Mouse (Mus musculus) regulatory T cell (primary cell): ENCODE measurements around the gene Cend1.
"Not testable (repeated sequence)": the region's sequence is repeated elsewhere in the genome, so short reads cannot be mapped to it uniquely, and the experiment has no call there.

Experiments used
- in situ Hi-C: fragments of 300-600 bp; cut with MboI, MseI; formaldehyde crosslinking; loops from one replicate; pipeline ENCODE4 v1.15.1; 2025; ENCODE audit warnings: high pct_unique_total_duplicates

Cend1 gene

GRCm38 (mm10) chr7:141465388-141466044 lies 36.2 kb upstream of the Cend1 start:
- in situ Hi-C loops: no loop called here

GRCm38 (mm10) chr7:141464603-141465201 lies 35.4 kb upstream of the Cend1 start:
- in situ Hi-C loops: no loop called here

DNA sequence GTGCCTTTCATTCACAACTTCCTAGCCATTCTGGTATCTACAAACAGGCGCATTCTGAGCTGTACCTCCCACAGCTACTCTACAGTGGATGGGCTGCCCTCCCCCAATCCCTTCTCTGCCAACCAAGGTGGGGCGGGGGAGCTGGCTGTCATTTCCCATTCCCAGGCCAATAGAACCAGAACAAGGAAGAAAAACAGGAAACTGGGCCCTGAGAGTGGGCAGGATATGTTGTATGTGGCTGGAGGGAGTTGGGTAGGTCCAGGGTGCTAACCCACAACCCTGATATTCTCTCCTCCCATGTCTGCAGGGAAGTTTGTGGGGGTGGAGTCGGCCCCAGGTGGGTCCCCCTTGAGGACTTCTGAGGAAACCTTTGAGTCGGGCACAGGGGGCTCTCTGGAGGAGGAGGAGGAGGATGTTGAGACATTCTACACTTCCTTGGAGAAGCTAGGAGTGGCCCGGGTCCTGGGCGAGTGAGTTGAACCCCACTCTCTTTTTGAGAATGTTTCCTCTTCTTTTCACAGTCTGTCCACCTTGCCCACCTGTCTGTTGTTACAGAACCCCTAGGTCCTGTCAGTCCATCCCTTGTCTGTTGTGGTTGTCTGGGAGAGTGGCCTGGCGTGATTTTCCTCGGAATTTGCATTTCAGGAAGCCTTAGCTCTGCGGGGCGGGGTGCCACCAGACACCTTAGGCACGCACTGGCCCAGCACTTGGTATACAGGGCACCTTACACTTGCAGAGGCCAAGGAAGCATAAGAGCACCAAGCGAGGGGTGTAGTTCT lies 34.7 kb upstream of the Cend1 start:
- in situ Hi-C loops: no loop called here

GRCm38 (mm10) chr7:141462333-141462821 lies 33.1 kb upstream of the Cend1 start:
- in situ Hi-C loops: no loop called here

GRCm38 (mm10) chr7:141461521-141462332 lies 32.4 kb upstream of the Cend1 start:
- in situ Hi-C loops: no loop called here

DNA sequence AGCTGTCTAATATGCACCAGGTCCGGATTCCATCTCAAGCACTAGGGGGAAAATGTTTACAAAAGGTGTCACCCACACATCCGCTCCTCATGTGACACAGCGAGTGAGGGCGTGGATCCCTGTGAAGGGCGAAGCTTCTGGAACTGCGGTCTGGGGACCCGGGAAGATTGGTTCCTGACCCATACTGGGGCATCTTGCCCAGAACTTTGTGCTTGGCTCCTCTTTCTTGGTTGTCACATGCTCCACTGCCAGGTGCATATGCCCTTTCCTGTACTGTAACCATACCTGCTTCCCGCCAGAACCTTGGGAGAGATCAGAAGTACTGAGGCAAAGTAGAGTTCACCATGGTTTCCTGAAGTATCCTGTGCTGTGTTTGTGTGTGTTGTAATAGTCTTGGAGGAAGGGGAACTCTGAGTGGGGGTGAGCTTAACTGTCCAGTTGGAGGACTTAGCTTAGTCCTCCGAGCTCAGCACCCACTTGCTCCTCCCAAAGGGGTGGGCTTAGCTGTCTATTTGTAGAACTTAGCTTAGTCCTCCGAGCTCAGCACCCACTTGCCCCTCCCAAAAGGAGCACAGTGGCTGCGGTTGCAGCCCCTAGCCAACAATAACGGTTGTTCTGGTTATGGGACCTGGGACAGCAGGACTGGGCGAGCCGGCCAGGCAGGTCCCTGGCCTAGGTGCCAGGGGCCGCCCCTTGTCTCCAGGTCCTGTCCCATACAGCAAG lies 31.3 kb upstream of the Cend1 start, which contains the start of gene Cracr2b:
Gene Cracr2b, plus strand, starts transcription at position 704 of the 723 bp plus-strand sequence.
- in situ Hi-C loops: no loop called here

- in situ Hi-C loops: no loop called here
These were observed 30.7 kb upstream of the Cend1 start for GRCm38 (mm10) chr7:141460001-141460390.

DNA sequence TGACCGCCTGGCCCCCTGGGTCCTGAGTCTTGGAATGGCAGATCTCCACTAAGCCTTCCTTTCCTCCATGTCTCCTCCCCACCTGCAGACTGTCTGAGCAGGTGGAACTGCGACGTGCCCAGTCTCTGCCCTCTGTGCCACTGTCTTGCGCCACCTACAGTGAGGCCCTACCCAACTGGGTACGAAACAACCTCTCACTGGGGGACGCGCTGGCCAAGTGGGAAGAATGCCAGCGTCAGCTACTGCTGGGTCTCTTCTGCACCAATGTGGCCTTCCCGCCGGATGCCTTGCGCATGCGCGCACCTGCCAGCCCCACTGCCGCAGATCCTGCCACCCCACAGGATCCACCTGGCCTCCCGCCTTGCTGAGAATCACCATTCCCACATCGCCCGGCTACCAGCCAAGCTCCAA lies 30.0 kb upstream of the Cend1 start:
- in situ Hi-C loops: no loop called here

GRCm38 (mm10) chr7:141458661-141459060 lies 29.4 kb upstream of the Cend1 start:
- in situ Hi-C loops: no loop called here

- in situ Hi-C loops: no loop called here
These were observed 28.8 kb upstream of the Cend1 start for GRCm38 (mm10) chr7:141457986-141458660.

DNA sequence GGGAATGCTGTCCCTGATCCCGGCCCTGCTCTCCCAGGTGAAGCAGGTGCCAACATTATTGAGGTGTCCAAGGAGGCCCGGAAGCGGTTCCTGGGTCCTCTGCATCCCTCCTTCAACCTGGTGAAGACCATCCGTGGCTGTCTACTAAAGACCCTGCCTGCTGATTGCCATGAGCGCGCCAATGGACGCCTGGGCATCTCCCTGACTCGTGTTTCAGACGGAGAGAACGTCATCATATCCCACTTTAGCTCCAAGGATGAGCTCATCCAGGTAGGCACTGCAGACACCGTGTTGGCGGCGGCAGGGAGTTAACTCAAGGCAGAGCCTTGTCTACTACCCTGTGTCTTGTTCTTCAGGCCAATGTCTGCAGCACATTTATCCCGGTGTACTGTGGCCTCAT lies 27.9 kb upstream of the Cend1 start:
- in situ Hi-C loops: no loop called here

DNA sequence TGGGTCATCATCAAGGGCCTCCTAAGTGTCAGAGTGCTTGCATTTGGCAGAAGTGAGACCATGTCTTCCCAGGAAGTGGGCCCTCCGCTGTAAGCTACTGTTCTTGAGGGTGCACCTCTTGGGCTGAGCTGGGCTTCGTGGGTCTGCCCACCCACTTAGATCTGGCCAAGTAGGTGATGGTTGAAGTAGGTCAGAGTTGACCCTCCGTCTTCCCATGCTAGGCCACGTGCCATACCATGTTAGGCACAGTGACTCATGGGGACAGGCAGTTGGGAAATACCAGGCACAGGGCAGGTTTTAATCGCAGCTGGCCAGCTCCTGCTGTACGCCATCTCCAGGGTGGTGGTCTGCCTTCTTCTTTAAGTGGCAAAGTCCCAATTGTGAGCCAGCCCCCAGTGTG lies 27.4 kb upstream of the Cend1 start:
- in situ Hi-C loops: no loop called here

- in situ Hi-C loops: no loop called here
These were observed 26.5 kb upstream of the Cend1 start for GRCm38 (mm10) chr7:141455610-141456314.

DNA sequence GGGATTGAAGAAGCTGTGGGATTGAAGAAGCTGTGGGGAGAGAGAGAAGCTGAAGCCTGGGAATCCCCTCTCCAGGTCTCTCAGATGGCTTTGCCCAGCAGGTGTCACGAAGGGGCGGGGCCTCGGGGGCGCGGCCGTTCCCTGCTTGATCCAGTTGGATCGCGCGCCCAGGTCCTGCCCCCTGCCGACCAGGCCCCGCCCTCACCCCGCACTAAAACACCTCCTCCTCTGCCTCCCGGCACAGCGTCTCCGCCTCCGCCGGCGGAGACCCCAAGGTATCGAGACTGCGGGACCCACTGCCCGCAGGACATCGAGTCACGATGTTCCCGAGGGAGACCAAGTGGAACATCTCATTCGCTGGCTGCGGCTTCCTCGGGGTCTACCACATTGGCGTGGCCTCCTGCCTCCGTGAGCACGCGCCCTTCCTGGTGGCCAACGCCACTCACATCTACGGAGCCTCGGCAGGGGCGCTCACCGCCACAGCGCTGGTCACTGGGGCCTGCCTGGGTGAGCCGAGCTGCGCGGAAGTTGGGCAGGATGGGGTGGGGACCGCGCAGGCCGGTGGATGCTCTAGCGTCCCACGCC lies 25.8 kb upstream of the Cend1 start, which contains the start of gene Pnpla2:
Gene Pnpla2, plus strand, starts transcription at position 232 of the 585 bp plus-strand sequence.
- in situ Hi-C loops: no loop called here

- in situ Hi-C loops: no loop called here
These were observed 24.3 kb upstream of the Cend1 start for GRCm38 (mm10) chr7:141453636-141454035.

DNA sequence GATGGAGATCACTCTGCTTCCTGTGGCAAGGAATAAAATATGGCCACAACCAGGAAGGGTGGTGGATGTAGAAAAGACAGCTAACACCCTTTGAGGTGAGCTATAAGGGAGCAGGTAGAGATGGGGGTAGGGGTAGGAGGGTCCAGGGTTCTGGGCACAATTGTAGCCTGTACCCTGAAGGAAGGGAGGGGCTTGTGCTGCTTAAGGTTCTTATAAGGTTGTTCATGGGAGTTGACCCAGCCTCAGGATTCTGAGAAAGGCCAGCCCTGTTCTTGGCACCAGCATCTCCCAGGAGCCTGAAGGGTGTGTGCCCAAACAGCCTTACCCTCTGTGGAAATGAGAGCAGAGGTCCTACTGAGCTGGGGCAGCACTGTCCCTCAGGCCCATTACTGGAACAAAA lies 22.6 kb upstream of the Cend1 start:
- in situ Hi-C loops: no loop called here

DNA sequence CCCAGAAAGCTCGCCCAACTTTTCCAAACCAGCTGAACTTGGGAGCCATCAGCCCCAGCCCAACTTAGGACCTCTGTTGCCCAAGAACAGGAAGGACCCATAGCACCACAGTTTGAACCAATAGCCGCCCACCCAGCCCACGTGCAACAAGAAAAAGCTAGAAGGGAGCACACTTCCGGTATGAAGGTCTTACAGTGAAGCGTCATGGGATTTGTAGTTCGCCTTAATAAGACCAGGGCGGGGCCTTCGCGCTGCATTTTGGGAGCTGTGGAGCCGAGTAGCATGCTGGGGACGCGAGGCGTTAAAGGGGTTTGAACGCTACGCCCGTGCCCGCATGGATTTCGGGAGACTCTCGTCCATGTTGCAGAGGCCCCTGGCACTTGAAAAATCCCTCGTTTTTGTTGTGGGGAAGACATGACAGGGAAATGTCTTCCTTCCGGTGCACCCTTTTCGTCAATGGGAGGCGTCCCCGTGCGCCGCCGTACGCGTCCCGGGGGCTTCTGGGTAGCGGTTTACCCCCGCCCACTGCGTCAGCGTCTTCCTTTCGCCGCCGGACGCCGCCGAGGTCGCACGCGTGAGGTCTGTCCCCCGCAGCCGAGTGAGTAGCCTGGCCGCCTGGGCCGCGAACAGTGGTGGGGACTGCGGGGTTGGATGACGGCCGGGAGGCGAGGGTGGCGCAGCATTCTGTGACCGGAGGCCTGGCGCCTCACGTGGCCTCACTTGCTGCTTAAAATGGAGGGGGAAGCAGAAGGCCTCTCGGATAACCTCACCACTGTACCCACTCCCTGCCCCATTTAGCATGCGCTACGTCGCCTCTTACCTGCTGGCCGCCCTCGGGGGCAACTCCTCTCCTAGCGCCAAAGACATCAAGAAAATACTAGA lies 18.1 kb upstream of the Cend1 start, which contains the start of gene Rplp2:
Gene Rplp2, plus strand, starts transcription at position 261 of the 882 bp plus-strand sequence.
- in situ Hi-C loops: no loop called here

DNA sequence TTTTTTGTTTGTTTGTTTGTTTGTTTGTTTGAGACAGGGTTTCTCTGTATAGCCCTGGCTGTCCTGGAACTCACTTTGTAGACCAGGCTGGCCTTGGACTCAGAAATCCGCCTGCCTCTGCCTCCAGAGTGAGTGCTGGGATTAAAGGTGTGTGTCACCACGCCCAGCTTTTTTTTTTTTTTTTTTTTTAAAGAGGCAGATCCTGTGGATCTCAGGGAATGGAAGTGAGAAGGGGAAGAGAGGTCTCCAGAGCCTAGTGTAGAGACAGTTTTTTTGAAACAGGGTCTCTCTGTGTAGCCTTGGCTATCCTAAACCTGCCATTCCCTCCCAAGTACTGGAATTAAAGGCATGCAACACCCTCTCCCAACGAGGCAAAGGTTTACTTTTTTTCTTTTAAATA lies 17.1 kb upstream of the Cend1 start:
- in situ Hi-C loops: not testable (repeated sequence)
